Mouse (Mus musculus): ENCODE data around the gene Brwd1. TPM values are rescaled to one million over a fixed set of nuclear protein-coding genes. Genes with fewer than 3 reads are reported as not detected.

The Brwd1 gene
- polyA plus RNA-seq, 1 experiment from 2014 or later = 107 TPM

DNA sequence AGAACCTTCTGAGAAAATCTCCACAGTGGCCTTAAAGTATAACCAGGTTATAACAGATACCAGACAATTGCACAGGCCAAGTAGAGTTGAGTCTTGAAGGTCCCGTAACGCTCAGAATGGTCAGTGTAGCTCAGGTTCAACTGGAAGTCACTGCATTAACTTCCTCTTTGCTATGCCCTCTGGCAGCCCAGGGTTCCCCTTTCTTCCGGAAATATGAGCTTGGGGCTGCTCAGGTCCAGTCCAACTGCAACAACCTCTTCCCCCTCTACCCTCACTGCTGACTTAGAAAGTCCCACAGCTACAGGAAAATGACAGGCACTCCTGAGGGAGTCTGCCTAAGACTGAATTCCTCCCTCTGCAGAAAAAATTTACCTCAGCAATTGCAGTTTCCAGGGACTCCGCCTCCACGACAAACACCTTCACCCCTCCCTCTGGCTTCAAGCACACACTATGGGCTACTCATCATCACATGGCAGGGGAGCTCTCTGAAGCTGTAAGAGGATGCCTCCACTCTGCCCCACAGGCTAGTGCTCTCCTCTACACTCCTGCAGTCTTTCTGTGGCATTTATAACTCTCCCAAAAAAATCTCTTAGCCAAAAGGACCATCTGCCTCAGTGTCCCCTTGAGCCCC, 126.5 kb downstream of the Brwd1 start:
- Histone ChIP-seq H3K27ac (replicated peaks; ENCODE audit: low read depth, low read length) (no peak overlapping the region), H3K9ac (ENCODE audit: low read depth, low read length) (no peak overlapping the region), H3K4me1 (ENCODE audit: control insufficient read depth, insufficient read depth, low read length) (no peaks in the 10 kb centered on the region), H3K9me3 (ENCODE audit: control insufficient read depth, low read length) (no peaks in the 10 kb centered on the region; the same call in 1 of the 2 replicates), H3K27me3 (replicated peaks; ENCODE audit: control insufficient read depth, insufficient read depth, low read length) (no peaks in the 10 kb centered on the region), H3K4me2 (ENCODE audit: low read depth, low read length) (no peak overlapping the region), H3K4me3 (ENCODE audit: low read depth, low read length) (no peak overlapping the region), H3K36me3 (ENCODE audit: control insufficient read depth, insufficient read depth, low read length) (no peaks in the 10 kb centered on the region)
- ATAC-seq (ENCODE audit: low read depth) (no peak), DNase-seq (ENCODE audit: low spot score) (no peak)
- WGBS = 57% methylated on average over 5 of the region's 5 CpGs

DNA sequence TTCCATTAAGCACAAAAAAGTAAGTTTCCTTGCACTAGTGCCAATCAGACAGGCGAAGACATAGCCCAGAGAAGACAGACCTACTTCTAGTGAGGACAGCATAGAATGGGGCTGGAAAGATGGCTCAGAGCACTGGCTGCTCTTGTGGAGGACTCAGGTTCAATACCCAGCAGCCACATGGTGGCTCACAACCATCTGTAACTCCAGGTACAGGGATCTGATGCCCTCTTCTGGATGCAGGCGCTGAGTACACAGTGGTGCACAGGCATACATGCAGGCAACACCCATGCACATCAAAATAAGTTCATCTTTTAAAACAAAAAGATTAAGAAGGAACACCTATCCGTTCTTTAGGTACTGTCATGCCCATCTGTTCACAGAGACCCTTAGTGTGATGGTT, 128.0 kb downstream of the Brwd1 start:
- no peak overlapping the region for H3K4me2 ChIP-seq (ENCODE audit: low read depth, low read length)
- no peaks in the 10 kb centered on the region for H3K4me1 ChIP-seq (ENCODE audit: control insufficient read depth, insufficient read depth, low read length)
- H3K4me3 ChIP-seq (ENCODE audit: low read depth, low read length) = no peak overlapping the region
- H3K27me3 ChIP-seq (replicated peaks; ENCODE audit: control insufficient read depth, insufficient read depth, low read length) = no peaks in the 10 kb centered on the region
- H3K9me3 ChIP-seq (ENCODE audit: control insufficient read depth, low read length) = no peaks in the 10 kb centered on the region; the same call in 1 of the 2 replicates
- 84% methylated on average over 3 of the region's 3 CpGs for WGBS
- ATAC-seq (ENCODE audit: low read depth) = no peak
- no peak overlapping the region for H3K9ac ChIP-seq (ENCODE audit: low read depth, low read length)
- DNase-seq (ENCODE audit: low spot score) = no peak
- H3K36me3 ChIP-seq (ENCODE audit: control insufficient read depth, insufficient read depth, low read length) = no peaks in the 10 kb centered on the region
- H3K27ac ChIP-seq (replicated peaks; ENCODE audit: low read depth, low read length) = no peak overlapping the region

DNA sequence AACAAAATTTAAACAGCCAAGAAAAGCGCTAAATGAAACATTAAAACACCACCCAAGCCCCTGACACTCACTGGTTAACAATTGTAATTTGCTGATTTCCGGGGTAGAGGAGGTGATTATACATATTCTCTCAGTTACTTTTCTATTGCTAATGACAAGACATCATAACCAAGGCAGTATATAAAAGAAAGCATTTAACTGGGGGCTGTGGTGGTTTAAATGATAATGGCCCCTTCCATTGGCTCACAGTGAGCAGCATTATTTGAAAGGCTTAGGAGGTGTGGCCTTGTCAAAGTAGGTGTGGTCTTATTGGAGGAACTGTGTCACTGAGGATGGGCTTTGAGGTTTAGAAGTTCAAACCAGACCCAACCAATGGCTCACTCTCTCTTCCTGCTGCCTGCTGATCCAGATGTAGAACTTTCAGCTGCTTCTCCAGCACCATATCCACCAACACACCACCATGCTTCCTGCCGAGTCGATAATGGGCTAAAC, 129.1 kb downstream of the Brwd1 start:
- Histone ChIP-seq H3K4me3 (ENCODE audit: low read depth, low read length) (no peak overlapping the region), H3K9me3 (ENCODE audit: control insufficient read depth, low read length) (no peaks in the 10 kb centered on the region; the same call in 1 of the 2 replicates)
- 88% methylated on average over 4 of the region's 4 CpGs for WGBS

DNA sequence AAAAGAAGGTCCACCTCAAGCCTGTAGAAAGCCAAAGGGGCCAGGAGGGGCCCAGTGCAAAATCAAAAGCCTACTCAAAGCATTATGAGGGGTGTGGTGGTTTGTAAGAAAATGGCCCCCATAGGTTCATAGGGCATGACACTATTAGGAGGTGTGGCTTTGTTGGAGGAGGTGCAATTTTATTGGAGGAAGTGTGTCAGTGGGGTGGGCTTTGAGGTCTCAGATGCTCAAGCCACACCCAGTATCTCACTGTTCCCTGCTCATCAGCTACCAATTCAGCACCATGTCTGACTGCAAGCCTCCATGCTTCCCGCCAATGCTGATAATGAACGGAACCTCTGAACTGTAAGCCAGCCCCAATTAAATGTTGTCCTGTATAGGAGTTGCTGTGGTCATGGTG, 130.9 kb downstream of the Brwd1 start:
- Histone ChIP-seq H3K9me3 (ENCODE audit: control insufficient read depth, low read length) (no peaks in the 10 kb centered on the region; the same call in 1 of the 2 replicates), H3K27me3 (replicated peaks; ENCODE audit: control insufficient read depth, insufficient read depth, low read length) (no peaks in the 10 kb centered on the region), H3K4me3 (ENCODE audit: low read depth, low read length) (no peak overlapping the region), H3K27ac (replicated peaks; ENCODE audit: low read depth, low read length) (no peak overlapping the region), H3K4me2 (ENCODE audit: low read depth, low read length) (no peak overlapping the region), H3K9ac (ENCODE audit: low read depth, low read length) (no peak overlapping the region), H3K4me1 (ENCODE audit: control insufficient read depth, insufficient read depth, low read length) (peaks cover 2% of the 10 kb centered on the region; the same call in 1 of the 2 replicates), H3K36me3 (ENCODE audit: control insufficient read depth, insufficient read depth, low read length) (no peaks in the 10 kb centered on the region)
- DNase-seq (ENCODE audit: low spot score) = no peak
- WGBS = 98% methylated on average over 2 of the region's 2 CpGs
- ATAC-seq (ENCODE audit: low read depth) = no peak

More for the DNA sequence above, 129.1 kb downstream of the Brwd1 start:
- Histone ChIP-seq H3K27ac (replicated peaks; ENCODE audit: low read depth, low read length) (no peak overlapping the region), H3K4me2 (ENCODE audit: low read depth, low read length) (no peak overlapping the region), H3K27me3 (replicated peaks; ENCODE audit: control insufficient read depth, insufficient read depth, low read length) (no peaks in the 10 kb centered on the region), H3K36me3 (ENCODE audit: control insufficient read depth, insufficient read depth, low read length) (no peaks in the 10 kb centered on the region), H3K4me1 (ENCODE audit: control insufficient read depth, insufficient read depth, low read length) (no peaks in the 10 kb centered on the region), H3K9ac (ENCODE audit: low read depth, low read length) (no peak overlapping the region)
- ATAC-seq (ENCODE audit: low read depth) = no peak
- DNase-seq (ENCODE audit: low spot score) = no peak

DNA sequence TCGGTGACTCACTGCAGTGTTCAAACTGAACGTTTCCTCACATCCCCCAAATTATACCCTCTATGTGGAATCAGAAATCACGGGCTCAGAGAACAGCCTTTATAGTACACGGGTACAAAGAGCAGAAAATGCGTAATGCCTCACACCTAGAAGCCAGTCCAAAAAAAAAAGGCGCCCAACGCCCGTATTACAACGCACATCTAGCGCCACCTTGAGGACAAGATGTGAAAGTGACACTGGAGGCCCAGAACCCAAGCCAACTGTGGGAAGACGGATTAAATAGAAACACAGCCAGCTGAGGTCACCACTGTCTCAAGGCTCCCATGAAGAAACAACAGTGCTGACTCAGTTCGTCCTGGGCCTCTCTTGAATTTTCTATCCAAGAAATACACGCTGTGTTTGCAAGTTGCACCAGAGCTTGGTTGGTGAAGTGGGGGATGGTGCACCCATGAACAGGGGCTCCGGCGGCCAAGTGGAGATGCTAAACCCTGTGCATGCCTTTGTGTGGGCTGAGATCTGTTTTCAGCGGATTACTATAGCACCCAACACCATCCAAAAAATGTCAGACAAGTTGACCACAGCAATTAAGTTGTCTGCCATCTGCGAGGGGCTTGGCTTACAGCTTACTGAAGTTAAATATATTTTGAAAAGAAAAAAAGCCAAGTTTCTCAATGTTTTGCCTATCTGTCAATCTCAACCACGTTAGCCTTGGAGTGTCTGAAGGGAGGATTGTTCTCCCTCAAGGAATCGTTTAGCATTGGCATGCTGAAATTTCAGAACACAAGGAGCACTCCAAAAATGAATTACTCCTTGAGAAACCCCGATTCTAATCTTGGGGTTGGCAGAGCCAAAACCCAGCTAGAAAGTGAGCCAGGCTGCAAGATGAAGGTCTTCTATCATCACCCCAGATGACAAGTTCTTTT, 136.7 kb downstream of the Brwd1 start:
- Histone ChIP-seq H3K4me1 (ENCODE audit: control insufficient read depth, insufficient read depth, low read length) (peaks cover 16% of the 10 kb centered on the region; the same call in 1 of the 2 replicates), H3K4me2 (ENCODE audit: low read depth, low read length) (peak overlapping the region; percentile 33; the same call in 1 of the 2 replicates), H3K27me3 (replicated peaks; ENCODE audit: control insufficient read depth, insufficient read depth, low read length) (no peaks in the 10 kb centered on the region), H3K36me3 (ENCODE audit: control insufficient read depth, insufficient read depth, low read length) (no peaks in the 10 kb centered on the region), H3K27ac (replicated peaks; ENCODE audit: low read depth, low read length) (peak overlapping the region; percentile 53), H3K9ac (ENCODE audit: low read depth, low read length) (no peak overlapping the region), H3K9me3 (ENCODE audit: control insufficient read depth, low read length) (no peaks in the 10 kb centered on the region), H3K4me3 (ENCODE audit: low read depth, low read length) (no peak overlapping the region)
- WGBS = 13% methylated on average over 20 of the region's 20 CpGs
- DNase-seq (ENCODE audit: low spot score) (peak; percentile 94), ATAC-seq (ENCODE audit: low read depth) (peak; percentile 81)

DNA sequence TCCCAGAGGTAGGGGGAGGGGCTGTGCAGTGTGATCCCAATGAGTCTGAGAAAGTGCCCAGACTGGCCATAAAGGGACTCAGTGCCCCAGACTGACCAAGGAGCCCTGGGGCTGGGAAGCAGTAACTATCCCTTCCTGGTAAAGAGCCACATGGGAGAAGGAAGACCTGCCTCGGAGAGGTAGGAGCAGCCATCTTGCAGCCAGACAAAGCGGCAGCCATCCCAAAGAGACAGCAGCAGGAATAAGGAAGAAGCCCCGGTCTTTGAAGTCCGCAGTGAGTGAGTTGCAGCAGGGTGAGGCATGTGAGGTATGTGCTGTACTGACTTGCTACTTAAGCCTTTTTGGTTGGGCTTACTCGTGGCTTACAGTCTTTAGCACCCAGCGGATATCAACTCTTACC, 139.1 kb downstream of the Brwd1 start:
- no peak for ATAC-seq (ENCODE audit: low read depth)
- Histone ChIP-seq H3K9ac (ENCODE audit: low read depth, low read length) (no peak overlapping the region), H3K27me3 (replicated peaks; ENCODE audit: control insufficient read depth, insufficient read depth, low read length) (no peaks in the 10 kb centered on the region), H3K9me3 (ENCODE audit: control insufficient read depth, low read length) (no peaks in the 10 kb centered on the region; the same call in 1 of the 2 replicates), H3K36me3 (ENCODE audit: control insufficient read depth, insufficient read depth, low read length) (no peaks in the 10 kb centered on the region), H3K4me2 (ENCODE audit: low read depth, low read length) (no peak overlapping the region), H3K4me1 (ENCODE audit: control insufficient read depth, insufficient read depth, low read length) (peaks cover 16% of the 10 kb centered on the region; the same call in 1 of the 2 replicates), H3K4me3 (ENCODE audit: low read depth, low read length) (no peak overlapping the region), H3K27ac (replicated peaks; ENCODE audit: low read depth, low read length) (no peak overlapping the region)
- no peak for DNase-seq (ENCODE audit: low spot score)
- 73% methylated on average over 6 of the region's 6 CpGs for WGBS

Small RNAs within 50 kb of the gene (microRNA-seq; reads per million reads assigned to microRNA genes)
- gene Gm27833 (ENCODE audit: borderline number of aligned reads) = not detected

Other genes with a start within 250 kb of the Brwd1 start
- 79.2 and 79.3 TPM in 2 replicates for gene Psmg1, start 91.6 kb downstream of the Brwd1 start, polyA plus RNA-seq (2014; fragmentation: Nextera tagmentation; extraction: Ambion mirVana)
- gene Hmgn1, start 45.2 kb upstream of the Brwd1 start, polyA plus RNA-seq (2014; fragmentation: Nextera tagmentation; extraction: Ambion mirVana) = 528 and 592 TPM in 2 replicates
- 61.3 and 63.0 TPM in 2 replicates for gene Wrb, start 62.9 kb upstream of the Brwd1 start, polyA plus RNA-seq (2014; fragmentation: Nextera tagmentation; extraction: Ambion mirVana)
- gene Lca5l, start 109.7 kb upstream of the Brwd1 start, polyA plus RNA-seq (2014; fragmentation: Nextera tagmentation; extraction: Ambion mirVana) = 1.8 and 2.1 TPM in 2 replicates
- gene Sh3bgr, start 117.9 kb upstream of the Brwd1 start, polyA plus RNA-seq (2014; fragmentation: Nextera tagmentation; extraction: Ambion mirVana) = 25.4 and 40.9 TPM in 2 replicates
- 0.45 and 1.2 TPM in 2 replicates for gene B3galt5, start 153.3 kb upstream of the Brwd1 start, polyA plus RNA-seq (2014; fragmentation: Nextera tagmentation; extraction: Ambion mirVana)

All from embryonic facial prominence, embryonic 14.5 days (tissue).